Mouse (Mus musculus) embryonic fibroblast, embryonic 13.5 days (primary cell): ENCODE results near the gene Olfr157.

Experiments
- CTCF ChIP-seq: IDR thresholded peaks from 2 replicates; pipeline ENCODE4 v1.5.1; 2011; ENCODE audit warnings: mild to moderate bottlenecking, control low read depth, low read length, moderate library complexity, borderline replicate concordance; ENCODE audit not compliant: insufficient read depth
- POLR2A ChIP-seq: IDR thresholded peaks from 2 replicates; pipeline ENCODE4 v1.6.1; 2011; ENCODE audit warnings: low read depth, mild to moderate bottlenecking, control low read depth, low read length, moderate library complexity

DNA sequence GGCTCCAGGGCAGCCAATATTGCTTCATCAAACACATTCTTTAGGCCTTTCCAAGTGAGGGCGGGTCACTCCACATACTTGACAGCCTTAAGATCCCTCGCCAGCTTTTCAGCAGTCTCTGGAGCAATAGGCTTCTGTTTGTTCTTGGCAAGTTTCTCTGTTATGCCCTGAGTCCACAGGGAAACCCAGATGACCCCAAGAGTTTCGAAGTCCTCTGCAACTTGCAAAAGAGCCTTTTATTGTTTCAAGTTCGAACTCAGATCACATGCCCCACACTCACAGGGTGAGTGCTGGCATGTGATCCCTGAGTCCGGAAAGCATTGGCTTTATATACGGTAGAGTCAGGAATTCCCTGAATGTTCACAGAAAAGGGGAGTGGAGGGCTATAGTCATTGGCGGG, 41.1 kb downstream of the Olfr157 start:
- TF ChIP-seq CTCF, result no peak
- TF ChIP-seq POLR2A, result no peak
